20 mouse cellular contexts compared by ENCODE assay signal in the genomic region with DNA sequence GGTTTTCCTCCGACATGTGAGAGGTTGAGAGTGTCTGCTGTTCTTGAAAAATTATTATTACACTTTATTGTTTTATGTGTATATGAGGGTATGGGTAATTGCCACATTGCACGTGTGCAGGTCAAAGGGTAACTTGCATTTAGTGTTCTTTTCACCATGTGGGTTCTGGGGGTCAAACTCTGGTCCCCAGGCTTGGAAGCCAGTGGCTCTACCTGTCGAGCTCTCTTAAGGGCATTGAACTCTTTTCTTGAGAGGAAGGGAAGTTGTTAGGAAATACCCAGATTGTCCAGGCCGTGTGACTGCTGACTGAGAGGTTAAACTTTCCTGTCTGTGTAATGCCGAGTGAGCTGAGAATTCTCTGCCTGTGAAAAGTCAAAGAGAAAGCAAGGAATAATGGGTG.
"Had no signal": no experiment of that assay in that cellular context is flagged by ENCODE, and none has a peak within 500 bp of the region (broad histone marks: within the 10 kb centered on the region; RNA-seq: fewer than 3 reads in every experiment).

No protein-coding gene starts in this region.

- DNase-seq: lung, adult 18-20 months; lung, postnatal 14 days; lung, postnatal 36 days; retina, postnatal 1 day; right cerebral cortex, adult 18-20 months; right cerebral cortex, postnatal 25 days; right cerebral cortex, postnatal 4 days; thymus, adult 2 months; thymus, postnatal 25 days; thymus, postnatal 4 days had no signal

- H3K36me3 ChIP-seq: lung, embryonic 15.5 days; midbrain, embryonic 13.5 days; midbrain, embryonic 15.5 days; neural tube, embryonic 13.5 days; neural tube, embryonic 15.5 days; stomach, embryonic 15.5 days had no signal

- H3K4me3 ChIP-seq: lung, embryonic 15.5 days; midbrain, embryonic 10.5 days; midbrain, embryonic 13.5 days; midbrain, embryonic 15.5 days; neural tube, embryonic 13.5 days; neural tube, embryonic 15.5 days; stomach, embryonic 15.5 days had no signal

- H3K4me2 ChIP-seq: lung, embryonic 15.5 days; midbrain, embryonic 13.5 days; midbrain, embryonic 15.5 days; neural tube, embryonic 13.5 days; neural tube, embryonic 15.5 days; stomach, embryonic 15.5 days had no signal

- ATAC-seq: lung, postnatal 0 days; midbrain, embryonic 13.5 days; midbrain, embryonic 15.5 days had no signal

- H3K27ac ChIP-seq: liver, embryonic 14.5 days; lung, embryonic 15.5 days; midbrain, embryonic 10.5 days; midbrain, embryonic 13.5 days; midbrain, embryonic 15.5 days; neural tube, embryonic 13.5 days; neural tube, embryonic 15.5 days; stomach, embryonic 15.5 days; stomach, postnatal 0 days had no signal

- H3K9ac ChIP-seq: liver, embryonic 14.5 days; lung, embryonic 15.5 days; midbrain, embryonic 13.5 days; midbrain, embryonic 15.5 days; neural tube, embryonic 13.5 days; neural tube, embryonic 15.5 days; stomach, embryonic 15.5 days had no signal

- H3K27me3 ChIP-seq: lung, embryonic 15.5 days; midbrain, embryonic 13.5 days; midbrain, embryonic 15.5 days; neural tube, embryonic 13.5 days; neural tube, embryonic 15.5 days; stomach, embryonic 15.5 days had no signal

- H3K9me3 ChIP-seq: lung, embryonic 15.5 days; midbrain, embryonic 10.5 days; midbrain, embryonic 13.5 days; midbrain, embryonic 15.5 days; neural tube, embryonic 15.5 days; stomach, embryonic 15.5 days had no signal

- H3K4me1 ChIP-seq: midbrain, embryonic 10.5 days; midbrain, embryonic 13.5 days; midbrain, embryonic 15.5 days; neural tube, embryonic 13.5 days; neural tube, embryonic 15.5 days had no signal
